Mouse (Mus musculus) lung, embryonic 14.5 days (tissue): ENCODE data around the gene Mrtfa. TPM values are rescaled to one million over a fixed set of nuclear protein-coding genes. Genes with fewer than 3 reads are reported as not detected.
A peak's percentile ranks its signal among the peaks of the same experiment; 100 is the strongest.

Experiments
- ATAC-seq: fragments of 200-750 bp; cut with Nextera tagmentation; 2 replicates; pipeline ENCODE4 v1.8.0; 2017; ENCODE audit warnings: mild to moderate bottlenecking, moderate TSS enrichment, moderate library complexity; ENCODE audit not compliant: insufficient read depth
- DNase-seq: peaks from one replicate; pipeline ENCODE4 v3.0.0-alpha.2; 2015
- H3K27ac ChIP-seq: fragments of 300-500 bp; sonication (generic); 2 replicates; pipeline ENCODE4 v1.5.1; 2014; ENCODE audit warnings: low read depth, mild to moderate bottlenecking, moderate library complexity
- H3K27me3 ChIP-seq: fragments of 300-500 bp; sonication (generic); 2 replicates; pipeline ENCODE4 v1.6.1; 2014; ENCODE audit warnings: low read length, control low read depth; ENCODE audit not compliant: insufficient read depth
- H3K36me3 ChIP-seq: fragments of 300-500 bp; sonication (generic); 2 replicates; pipeline ENCODE4 v1.6.1; 2014; ENCODE audit warnings: control low read depth; ENCODE audit not compliant: insufficient read depth
- H3K4me1 ChIP-seq: fragments of 300-500 bp; sonication (generic); 2 replicates; pipeline ENCODE4 v1.6.1; 2014; ENCODE audit warnings: antibody characterized with exemption, control low read depth; ENCODE audit not compliant: insufficient read depth
- H3K4me2 ChIP-seq: fragments of 300-500 bp; sonication (generic); 2 replicates; pipeline ENCODE4 v1.6.1; 2014; ENCODE audit warnings: mild to moderate bottlenecking
- H3K4me3 ChIP-seq: fragments of 300-500 bp; sonication (generic); 2 replicates; pipeline ENCODE4 v1.5.1; 2014; ENCODE audit warnings: low read depth, low read length
- H3K9ac ChIP-seq: fragments of 300-500 bp; sonication (generic); 2 replicates; pipeline ENCODE4 v1.6.1; 2014
- H3K9me3 ChIP-seq: fragments of 300-500 bp; sonication (generic); 2 replicates; pipeline ENCODE4 v1.6.1; 2016; ENCODE audit warnings: low read depth, low read length, control low read depth
- CTCF ChIP-seq: IDR thresholded peaks from 2 replicates; pipeline ENCODE4 v1.5.1; 2016; ENCODE audit warnings: antibody characterized with exemption, low read depth
- WGBS: fragments of 180-500 bp; shearing (Covaris S2); extraction: QIAGEN DNeasy Blood & Tissue Kit; methylation state at CpG from one replicate; pipeline ENCODE4 v1.1.7; 2014; 5-methylcytosine and 5-hydroxymethylcytosine counted together
- polyA plus RNA-seq: library from polyadenylated mRNA; unstranded; fragments of >200 nt; fragmentation: Nextera tagmentation; extraction: Ambion mirVana; gene quantifications from 2 replicates; pipeline ENCODE4 v1.2.1, GENCODE M21; 2014

Mrtfa gene
- polyA plus RNA-seq, 1 experiment from 2014 or later = 28.9 TPM

DNA sequence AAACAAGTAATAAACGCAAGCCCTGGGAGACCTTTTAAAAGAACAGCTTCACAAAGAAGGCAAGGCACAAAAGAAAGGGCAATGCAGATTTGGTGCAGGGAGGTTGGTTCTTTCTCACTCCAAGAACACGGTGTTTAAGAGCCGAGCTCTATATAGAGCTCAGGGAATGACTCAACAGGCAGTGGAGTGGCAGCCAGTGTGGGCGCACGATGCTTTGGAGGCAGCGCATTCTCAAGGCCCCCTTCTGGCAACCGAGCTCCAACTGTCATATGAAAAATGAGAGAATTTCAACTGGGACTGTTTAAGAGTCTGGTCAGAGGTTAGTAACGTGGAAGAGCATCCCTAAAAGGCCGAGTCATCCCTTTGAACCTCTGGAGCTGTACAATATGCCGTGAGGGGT is 84.6 kb downstream of the Mrtfa start:
- ATAC-seq = no peak
- 27% methylated on average over 10 of the region's 10 CpGs for whole genome bisulfite sequencing
- Histone ChIP-seq H3K4me1 (peaks cover 19% of the 10 kb centered on the region), H3K36me3 (no peaks in the 10 kb centered on the region), H3K4me3 (no peak overlapping the region), H3K9ac (no peak overlapping the region), H3K9me3 (no peaks in the 10 kb centered on the region), H3K27ac (no peak overlapping the region), H3K27me3 (no peaks in the 10 kb centered on the region), H3K4me2 (no peak overlapping the region)
- peak; percentile 52 for DNase-seq
- peak; percentile 12; the same call in 1 of the 2 replicates for TF ChIP-seq CTCF

DNA sequence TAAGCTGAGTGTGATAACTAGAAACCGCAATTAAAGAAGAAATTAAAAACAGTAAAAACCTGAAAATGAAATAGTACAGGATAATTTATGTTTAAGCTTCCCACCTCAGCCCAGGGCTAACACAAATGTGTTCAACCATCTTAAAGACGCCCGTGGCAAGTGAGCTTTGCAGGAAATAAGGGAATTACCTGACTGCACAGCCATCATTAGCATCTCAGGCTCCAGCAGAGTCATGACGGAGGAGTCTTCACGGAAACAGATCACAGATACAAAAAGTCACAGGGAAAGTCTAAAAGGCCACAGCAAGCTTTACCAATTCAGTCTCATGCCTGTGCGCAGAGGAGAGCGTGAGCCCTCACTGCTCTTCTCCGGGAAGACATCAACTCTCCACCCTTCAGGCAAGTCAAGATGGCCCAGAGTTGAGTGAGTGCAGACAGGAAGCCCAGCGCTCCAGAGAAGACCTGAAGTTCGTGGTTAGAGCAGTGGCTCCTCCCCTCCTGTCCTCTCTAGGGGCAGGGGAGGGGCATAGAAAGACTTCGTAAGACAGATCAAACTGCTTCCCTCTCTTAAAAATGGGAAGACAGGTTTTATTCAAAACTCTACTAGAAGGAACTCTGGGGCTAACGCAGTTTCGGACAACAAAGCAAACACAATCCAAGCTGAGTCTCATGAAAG is 85.8 kb downstream of the Mrtfa start:
- H3K4me1 ChIP-seq = peaks cover 19% of the 10 kb centered on the region
- WGBS = 30% methylated on average over 13 of the region's 13 CpGs
- DNase-seq (peak; percentile 73), ATAC-seq (peak; percentile 70; the same call in 1 of the 2 replicates)
- no peak overlapping the region for H3K27ac ChIP-seq
- TF ChIP-seq CTCF = no peak
- H3K4me2 ChIP-seq = peak overlapping the region; percentile 48
- H3K4me3 ChIP-seq = peak overlapping the region; percentile 16; the same call in 1 of the 2 replicates
- no peaks in the 10 kb centered on the region for H3K9me3 ChIP-seq
- no peak overlapping the region for H3K9ac ChIP-seq
- no peaks in the 10 kb centered on the region for H3K27me3 ChIP-seq
- no peaks in the 10 kb centered on the region for H3K36me3 ChIP-seq

DNA sequence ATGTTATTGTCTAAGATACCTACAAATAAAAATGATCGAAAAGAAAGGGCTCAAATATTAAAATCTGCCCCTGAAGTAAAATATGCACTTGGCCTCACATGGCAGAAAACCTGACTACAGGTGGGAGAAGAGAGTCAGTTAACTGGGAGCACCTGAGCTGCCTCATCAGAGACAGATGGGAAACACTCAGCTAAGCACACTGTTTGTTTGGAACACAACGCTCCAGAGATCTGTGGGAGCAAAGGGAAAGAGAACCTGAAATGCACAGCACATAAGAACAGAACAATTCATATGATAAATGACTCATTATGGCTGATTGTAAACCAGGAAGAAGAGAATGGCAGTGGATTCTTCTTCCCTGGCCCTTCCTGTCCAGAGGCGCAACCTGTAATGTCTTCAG is 87.1 kb downstream of the Mrtfa start:
- no peak overlapping the region for H3K27ac ChIP-seq
- peaks cover 19% of the 10 kb centered on the region for H3K4me1 ChIP-seq
- DNase-seq (no peak), ATAC-seq (no peak)
- H3K9me3 ChIP-seq = no peaks in the 10 kb centered on the region
- no peaks in the 10 kb centered on the region for H3K36me3 ChIP-seq
- H3K9ac ChIP-seq = no peak overlapping the region
- H3K27me3 ChIP-seq = no peaks in the 10 kb centered on the region
- H3K4me3 ChIP-seq = no peak overlapping the region
- TF ChIP-seq CTCF = no peak
- H3K4me2 ChIP-seq = no peak overlapping the region
- WGBS = 86% methylated on average over 3 of the region's 3 CpGs

DNA sequence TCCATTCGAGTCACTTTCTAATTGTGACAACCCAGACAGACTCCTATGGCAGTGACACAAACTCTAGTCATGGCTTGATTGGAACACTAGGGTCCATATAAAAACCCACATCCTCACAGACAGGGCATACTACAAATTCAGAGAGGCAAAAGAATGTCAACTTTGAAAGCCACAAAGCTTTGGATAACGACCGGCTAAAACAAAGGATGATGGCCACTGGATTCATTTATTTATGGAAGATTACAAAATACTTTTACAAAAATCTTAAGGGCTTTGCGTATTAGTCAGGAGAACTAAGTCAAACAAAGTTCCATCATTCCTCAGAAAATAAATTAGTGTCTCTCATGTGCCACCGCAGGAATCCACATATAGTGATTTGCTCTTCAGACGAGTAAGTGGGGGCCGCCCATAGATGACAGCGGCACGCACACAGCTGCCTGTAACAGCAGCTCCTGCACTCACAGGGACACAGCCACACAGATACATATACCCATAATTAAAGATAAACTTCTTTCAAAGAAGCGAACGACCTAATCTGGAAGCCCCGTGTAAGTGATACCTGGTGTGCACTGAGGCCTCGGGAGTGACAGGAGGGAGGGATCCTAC is 88.2 kb downstream of the Mrtfa start:
- no peaks in the 10 kb centered on the region for H3K36me3 ChIP-seq
- no peak overlapping the region for H3K9ac ChIP-seq
- H3K4me2 ChIP-seq = no peak overlapping the region
- no peaks in the 10 kb centered on the region for H3K9me3 ChIP-seq
- ATAC-seq (no peak), DNase-seq (no peak)
- no peak overlapping the region for H3K4me3 ChIP-seq
- WGBS = 55% methylated on average over 13 of the region's 13 CpGs
- no peak overlapping the region for H3K27ac ChIP-seq
- no peaks in the 10 kb centered on the region for H3K27me3 ChIP-seq
- peaks cover 19% of the 10 kb centered on the region for H3K4me1 ChIP-seq
- no peak for TF ChIP-seq CTCF

DNA sequence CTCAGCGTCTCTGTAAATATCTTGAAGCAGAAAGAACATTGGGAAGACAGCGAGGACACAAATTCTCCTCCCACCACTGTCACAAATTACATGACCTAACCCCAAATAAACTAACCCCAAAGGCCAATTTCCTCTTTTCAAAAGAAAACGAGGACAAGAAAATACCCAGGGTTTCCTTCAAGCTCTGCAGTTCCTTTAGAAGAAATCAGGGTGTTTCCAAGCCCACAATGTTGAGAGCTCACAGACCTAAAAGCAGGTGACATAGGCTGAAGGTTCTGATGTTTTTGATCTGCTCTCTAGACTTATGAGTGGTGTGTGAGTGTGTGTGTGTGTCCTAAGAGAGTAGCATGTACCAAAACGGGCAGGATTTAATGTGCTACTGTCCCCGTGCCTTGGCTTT is 89.2 kb downstream of the Mrtfa start:
- Histone ChIP-seq H3K36me3 (no peaks in the 10 kb centered on the region), H3K4me3 (no peak overlapping the region), H3K27ac (no peak overlapping the region), H3K9ac (no peak overlapping the region), H3K4me1 (peaks cover 22% of the 10 kb centered on the region), H3K9me3 (no peaks in the 10 kb centered on the region), H3K27me3 (no peaks in the 10 kb centered on the region), H3K4me2 (no peak overlapping the region)
- TF ChIP-seq CTCF = no peak
- 58% methylated on average over 5 of the region's 5 CpGs for WGBS
- DNase-seq (no peak), ATAC-seq (no peak)

DNA sequence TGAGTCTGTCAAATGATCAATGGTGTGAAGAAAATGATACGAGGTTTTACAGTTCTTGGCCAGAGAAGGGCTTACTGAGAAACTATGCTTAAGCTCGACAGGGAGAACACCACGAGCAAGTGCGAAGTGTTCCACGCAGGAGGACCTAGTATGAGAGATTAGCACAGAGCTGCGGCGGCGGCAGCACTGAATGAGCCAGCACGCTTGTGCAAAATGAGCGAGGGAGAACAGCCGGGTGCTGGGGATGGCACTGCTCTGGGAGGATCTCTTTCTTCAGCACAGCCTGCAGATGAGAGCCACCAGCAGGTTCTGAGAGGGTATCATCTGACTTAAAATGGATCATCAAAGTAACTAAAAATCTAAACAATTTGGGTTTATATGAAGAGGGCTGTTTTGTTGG is 91.3 kb downstream of the Mrtfa start:
- WGBS = 71% methylated on average over 11 of the region's 11 CpGs
- ATAC-seq = no peak
- no peak for TF ChIP-seq CTCF

DNA sequence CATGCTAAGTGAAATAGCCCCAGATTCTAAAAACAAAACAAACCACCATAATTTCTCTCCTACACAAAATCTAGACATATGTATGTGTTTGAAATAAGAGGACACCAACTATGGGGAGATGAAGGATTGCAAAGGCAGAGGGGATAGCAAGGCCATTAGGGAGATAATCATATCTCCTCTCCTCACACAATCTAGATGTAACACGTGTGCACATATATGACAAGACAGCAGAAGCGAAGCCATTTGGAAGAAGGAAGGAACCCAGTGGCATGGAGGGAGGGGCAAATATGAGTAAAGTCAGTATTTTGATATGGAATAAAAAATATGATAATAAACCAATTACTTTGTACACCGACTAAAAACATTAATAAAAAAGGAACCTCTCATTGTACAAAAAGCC is 91.9 kb downstream of the Mrtfa start:
- 76% methylated on average over 3 of the region's 3 CpGs for WGBS
- ATAC-seq = no peak
- DNase-seq = no peak

More for the DNA sequence above, 91.3 kb downstream of the Mrtfa start:
- no peak for DNase-seq
- no peak overlapping the region for H3K27ac ChIP-seq
- no peaks in the 10 kb centered on the region for H3K27me3 ChIP-seq
- no peaks in the 10 kb centered on the region for H3K9me3 ChIP-seq
- H3K4me2 ChIP-seq = no peak overlapping the region
- no peaks in the 10 kb centered on the region for H3K36me3 ChIP-seq
- peaks cover 12% of the 10 kb centered on the region for H3K4me1 ChIP-seq
- H3K4me3 ChIP-seq = no peak overlapping the region
- no peak overlapping the region for H3K9ac ChIP-seq

More for the DNA sequence above, 91.9 kb downstream of the Mrtfa start:
- H3K36me3 ChIP-seq = no peaks in the 10 kb centered on the region
- H3K27ac ChIP-seq = no peak overlapping the region
- peaks cover 10% of the 10 kb centered on the region for H3K4me1 ChIP-seq
- TF ChIP-seq CTCF = no peak
- no peak overlapping the region for H3K4me2 ChIP-seq
- no peaks in the 10 kb centered on the region for H3K9me3 ChIP-seq
- H3K9ac ChIP-seq = no peak overlapping the region
- H3K27me3 ChIP-seq = no peaks in the 10 kb centered on the region
- H3K4me3 ChIP-seq = no peak overlapping the region
